Mouse (Mus musculus): ENCODE measurements around the gene Actr6.

- TF ChIP-seq CTCF (IDR thresholded peaks at IDR 0.05; ENCODE audit: low read depth) (no peak), EP300 (IDR thresholded peaks at IDR 0.05; ENCODE audit: low read depth) (no peak)
These were observed 19.0 kb upstream of the Actr6 start for GRCm38 (mm10) chr10:89751069-89751468.

All from heart, postnatal 0 days (tissue).